Comparison of ENCODE assay signal across 23 mouse cellular contexts in genomic region chrX:96224210-96224609, GRCm38 (mm10).
DNase-seq lines count a peak whose midpoint lies in the region; ATAC-seq lines count a peak whose summit lies in the region.
"Had no signal": no experiment of that assay in that cellular context is flagged by ENCODE, and none has a peak within 500 bp of the region (broad histone marks: within the 10 kb centered on the region; RNA-seq: fewer than 3 reads in every experiment).

No protein-coding gene starts in this region.

- no peak for ATAC-seq in megakaryocyte, adult 5-6 weeks (ENCODE audit: poor library complexity, severe bottlenecking)
- peak; percentile 56 to 59; a peak in 3 of 4 replicates for ATAC-seq in hematopoietic stem cell, adult 5-6 weeks (replicated peaks in 1 of 2; ENCODE audit: insufficient read depth in 1 of 2, low FRiP score in 2 of 2, low TSS enrichment in 1 of 2, low read depth in 1 of 2, poor library complexity in 2 of 2, severe bottlenecking in 2 of 2)
- ATAC-seq: forebrain, embryonic 14.5 days; forebrain, embryonic 16.5 days had no signal

- peak overlapping the region; percentile 85 for H3K4me3 ChIP-seq in megakaryocyte, embryonic 14.5 days (replicated peaks)
- H3K4me3 ChIP-seq: embryonic facial prominence, embryonic 13.5 days; embryonic facial prominence, embryonic 15.5 days; erythroblast, embryonic 14.5 days; forebrain, embryonic 10.5 days; forebrain, embryonic 12.5 days had no signal

- H3K9me3 ChIP-seq in megakaryocyte, embryonic 14.5 days = no peaks in the 10 kb centered on the region
- H3K9me3 ChIP-seq: embryonic facial prominence, embryonic 13.5 days; embryonic facial prominence, embryonic 15.5 days; forebrain, embryonic 10.5 days; forebrain, embryonic 12.5 days had no signal

- DNase-seq in naive thymus-derived CD4-positive, alpha-beta T cell, adult 2 months (ENCODE audit: low read depth) = peak; percentile 1
- no peak for DNase-seq in embryo, embryonic 10 days (ENCODE audit: low spot score)
- DNase-seq in kidney, adult 9 months = no peak
- DNase-seq: adrenal gland, adult 2 months; adrenal gland, postnatal 10 days; adrenal gland, postnatal 25 days; cerebellum, adult 11 months; cerebellum, adult 18-20 months; cerebellum, adult 8-10 months; cerebellum, adult 9-11 months; cerebellum, postnatal 14 days; cerebellum, postnatal 36 days; embryo, embryonic 11 days had no signal

- H3K36me3 ChIP-seq in megakaryocyte, embryonic 14.5 days (replicated peaks; ENCODE audit: low read length) = no peaks in the 10 kb centered on the region
- H3K36me3 ChIP-seq: embryonic facial prominence, embryonic 13.5 days; embryonic facial prominence, embryonic 15.5 days; forebrain, embryonic 10.5 days; forebrain, embryonic 12.5 days had no signal

- H3K4me1 ChIP-seq in megakaryocyte, embryonic 14.5 days = peaks cover 45% of the 10 kb centered on the region
- H3K4me1 ChIP-seq: embryonic facial prominence, embryonic 13.5 days; embryonic facial prominence, embryonic 15.5 days; forebrain, embryonic 10.5 days; forebrain, embryonic 12.5 days had no signal

- H3K27me3 ChIP-seq in megakaryocyte, embryonic 14.5 days (replicated peaks) = no peaks in the 10 kb centered on the region
- H3K27me3 ChIP-seq: embryonic facial prominence, embryonic 13.5 days; embryonic facial prominence, embryonic 15.5 days; forebrain, embryonic 12.5 days had no signal
